Mouse (Mus musculus) liver, adult 2 months (tissue): ENCODE measurements at regions not wholly inside any gene's neighbourhood (a gene's known extent, or its start where the extent isn't known, plus 50 kb on each side); places are given as distances from the start of the nearest gene placed in this dataset.

ENCODE experiments used
- DNase-seq: peaks from one replicate; pipeline ENCODE4 v3.0.0-alpha.2; 2011; ENCODE audit warnings: low read depth, low spot score; ENCODE audit errors: extremely low read depth
- H3K27ac ChIP-seq: fragments of 200-500 bp; replicated peaks from 2 replicates; pipeline ENCODE4 v1.5.1; 2012; ENCODE audit warnings: low read depth, mild to moderate bottlenecking, control low read depth, inconsistent platforms, low read length; ENCODE audit not compliant: insufficient read depth
- H3K27me3 ChIP-seq: fragments of 200-500 bp; 2 replicates; pipeline ENCODE4 v1.6.1; 2012; ENCODE audit warnings: mild to moderate bottlenecking, moderate library complexity, low read length, inconsistent platforms; ENCODE audit not compliant: control insufficient read depth, insufficient read depth
- H3K36me3 ChIP-seq: fragments of 200-500 bp; 2 replicates; pipeline ENCODE4 v1.6.1; 2012; ENCODE audit warnings: low read length, inconsistent platforms; ENCODE audit not compliant: control insufficient read depth, insufficient read depth
- H3K4me1 ChIP-seq: fragments of 200-500 bp; 2 replicates; pipeline ENCODE4 v1.6.1; 2011; ENCODE audit warnings: low read length; ENCODE audit not compliant: control insufficient read depth, insufficient read depth
- H3K4me3 ChIP-seq: fragments of 200-500 bp; 2 replicates; pipeline ENCODE4 v1.5.1; 2011; ENCODE audit warnings: low read depth, mild to moderate bottlenecking, control low read depth, low read length, moderate library complexity; ENCODE audit not compliant: insufficient read depth
- H3K79me2 ChIP-seq: fragments of 200-500 bp; 2 replicates; pipeline ENCODE4 v1.6.1; 2012; ENCODE audit warnings: inconsistent platforms, mild to moderate bottlenecking, low read length, moderate library complexity; ENCODE audit not compliant: control insufficient read depth, insufficient read depth
- H3K9ac ChIP-seq: fragments of 200-500 bp; 2 replicates; pipeline ENCODE4 v1.6.1; 2012; ENCODE audit warnings: low read depth, mild to moderate bottlenecking, control low read depth, inconsistent platforms, low read length
- CTCF ChIP-seq: fragments of 200-500 bp; IDR thresholded peaks from 2 replicates; pipeline ENCODE4 v1.5.1; 2011; ENCODE audit warnings: low read depth, low read length, control low read depth
- POLR2A ChIP-seq: fragments of 200-500 bp; IDR thresholded peaks from 2 replicates; pipeline ENCODE4 v1.6.1; 2011; ENCODE audit warnings: low read length, control low read depth; ENCODE audit not compliant: insufficient read depth; ENCODE audit errors: extremely low read depth
- WGBS: fragments of 180-500 bp; shearing (Covaris S2); methylation state at CpG from one replicate; pipeline ENCODE4 v1.1.7; 2018; 5-methylcytosine and 5-hydroxymethylcytosine counted together

GRCm38 (mm10) chrX:49618721-49619120 lies 53.4 kb upstream of the Olfr1320 start:
- Histone ChIP-seq H3K79me2 (no peaks in the 10 kb centered on the region), H3K4me3 (no peak overlapping the region), H3K4me1 (peaks cover 7% of the 10 kb centered on the region; the same call in 1 of the 2 replicates), H3K27me3 (no peaks in the 10 kb centered on the region), H3K36me3 (no peaks in the 10 kb centered on the region), H3K27ac (no peak overlapping the region), H3K9ac (no peak overlapping the region)
- TF ChIP-seq POLR2A, result no peak
- TF ChIP-seq CTCF, result no peak
- WGBS, result 17% methylated on average over 1 of the region's 1 CpGs
- DNase-seq, result peak; percentile 59

GRCm38 (mm10) chrX:49619530-49619929 lies 52.6 kb upstream of the Olfr1320 start:
- TF ChIP-seq CTCF (peak; percentile 29; the same call in 1 of the 2 replicates), POLR2A (no peak)
- no peaks in the 10 kb centered on the region for H3K27me3 ChIP-seq
- H3K9ac ChIP-seq, result no peak overlapping the region
- WGBS, result 68% methylated on average over 2 of the region's 2 CpGs
- no peaks in the 10 kb centered on the region for H3K36me3 ChIP-seq
- no peak overlapping the region for H3K4me3 ChIP-seq
- peaks cover 7% of the 10 kb centered on the region; the same call in 1 of the 2 replicates for H3K4me1 ChIP-seq
- no peaks in the 10 kb centered on the region for H3K79me2 ChIP-seq
- DNase-seq, result peak; percentile 35
- H3K27ac ChIP-seq, result no peak overlapping the region
